Mouse (Mus musculus): ENCODE measurements around the gene 2310039H08Rik.

DNA sequence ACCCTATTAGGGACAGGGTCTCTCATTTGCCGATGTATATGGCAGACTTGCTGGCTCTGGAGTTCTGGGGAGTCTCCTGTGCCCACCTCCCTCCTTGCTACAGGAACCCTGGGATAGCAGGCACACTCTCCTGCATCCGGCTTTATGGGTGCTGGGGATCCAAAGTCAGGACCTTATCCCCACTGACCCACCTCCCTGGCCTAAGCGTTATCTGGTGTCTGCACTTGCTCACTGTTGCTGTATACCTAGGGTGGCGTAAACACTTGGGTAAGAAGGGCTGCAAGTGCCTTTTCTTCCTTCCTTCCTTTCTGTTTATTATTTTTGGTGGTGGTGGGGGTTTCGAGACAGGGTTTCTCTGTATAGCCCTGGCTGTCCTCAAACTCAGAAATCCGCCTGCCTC lies 31.1 kb upstream of the 2310039H08Rik start:
- TF ChIP-seq GATA1 (IDR thresholded peaks at IDR 0.05; ENCODE audit: borderline replicate concordance, low read length) = no peak
- no peak for TF ChIP-seq CTCF (IDR thresholded peaks at IDR 0.05; ENCODE audit: low read depth, low read length)
- TF ChIP-seq GATA2 (IDR thresholded peaks at IDR 0.05; ENCODE audit: borderline replicate concordance, low read depth, low read length) = no peak
- TF ChIP-seq POLR2AphosphoS5 (IDR thresholded peaks at IDR 0.05; ENCODE audit: insufficient replicate concordance, low read depth, low read length) = no peak

All from G1E (cell line).